Mouse (Mus musculus): ENCODE measurements around the gene Gamt.

DNA sequence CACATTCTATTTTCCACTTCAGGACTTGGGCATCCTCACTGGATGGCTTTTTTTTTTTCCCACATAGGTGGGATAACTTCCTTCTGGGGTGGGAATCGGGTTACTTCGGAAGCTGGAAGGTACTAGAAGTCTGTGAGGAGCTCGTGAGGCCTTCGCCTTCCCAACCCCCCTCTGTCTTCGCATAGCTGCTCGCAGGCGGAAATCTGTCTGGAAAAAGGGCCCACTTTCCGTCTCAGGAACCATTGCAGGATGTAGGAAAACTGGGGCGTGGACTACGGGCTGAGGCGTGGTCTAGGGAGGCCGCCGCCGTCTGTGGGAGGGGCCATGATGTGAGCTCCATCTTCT lies 34.8 kb downstream of the Gamt start:
- TF ChIP-seq POLR2A (IDR thresholded peaks at IDR 0.05; ENCODE audit: borderline replicate concordance, insufficient read depth, low read length) (no peak), CTCF (IDR thresholded peaks at IDR 0.05; ENCODE audit: borderline replicate concordance, insufficient read depth, low read depth, low read length) (no peak)

Data from cerebellum, adult 2 months (tissue).